Mouse (Mus musculus): Measurements from ENCODE around the gene Ube2q2.

Gene Ube2q2

GRCm38 (mm10) chr9:55245057-55245750 is 96.5 kb downstream of the Ube2q2 start:
- TF ChIP-seq GATA4 (IDR thresholded peaks at IDR 0.05; ENCODE audit: insufficient replicate concordance, low read length) = peak; percentile 83; the same call in 1 of the 2 replicates

DNA sequence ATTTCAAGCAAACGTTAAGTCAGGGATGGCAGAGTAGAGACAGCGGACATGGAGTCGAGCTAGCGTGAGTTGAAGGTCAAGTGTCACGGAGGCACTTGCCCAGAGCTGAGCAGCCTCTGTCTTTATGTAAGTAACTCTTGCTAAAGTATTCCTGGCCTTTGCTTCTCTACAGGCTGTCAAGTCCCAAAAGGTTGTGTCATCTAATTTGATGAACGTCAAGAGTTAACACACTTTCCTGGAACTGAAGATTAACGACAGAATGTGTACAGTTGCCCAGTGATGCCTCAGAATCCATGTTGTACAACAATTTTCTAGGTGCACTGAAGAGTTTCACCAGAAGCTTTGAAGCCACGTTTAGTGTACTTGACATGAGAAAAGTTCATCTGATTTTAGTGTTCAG is 97.8 kb downstream of the Ube2q2 start:
- TF ChIP-seq GATA4 (IDR thresholded peaks at IDR 0.05; ENCODE audit: insufficient replicate concordance, low read length) = no peak

GRCm38 (mm10) chr9:55246918-55247317 is 98.3 kb downstream of the Ube2q2 start:
- no peak for TF ChIP-seq GATA4 (IDR thresholded peaks at IDR 0.05; ENCODE audit: insufficient replicate concordance, low read length)

DNA sequence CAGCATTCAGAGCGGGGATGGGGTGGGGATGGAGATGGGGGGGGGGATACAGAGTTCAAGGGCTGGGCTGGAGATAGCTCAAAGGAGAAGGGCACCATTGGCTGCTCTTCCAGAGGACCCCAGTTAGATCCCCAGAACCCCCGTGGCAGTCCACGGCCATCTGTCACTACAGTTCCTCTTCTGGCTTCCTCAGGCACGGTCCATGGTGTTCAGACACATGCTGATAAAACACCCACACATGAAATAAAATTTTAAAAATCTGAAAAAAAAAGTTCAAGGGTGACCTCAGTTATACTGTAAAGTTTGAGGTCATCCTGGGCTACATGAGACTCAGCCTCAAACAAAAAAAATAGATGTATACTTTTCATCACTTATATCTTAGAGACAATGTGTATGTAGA is 99.8 kb downstream of the Ube2q2 start:
- no peak for TF ChIP-seq GATA4 (IDR thresholded peaks at IDR 0.05; ENCODE audit: insufficient replicate concordance, low read length)

DNA sequence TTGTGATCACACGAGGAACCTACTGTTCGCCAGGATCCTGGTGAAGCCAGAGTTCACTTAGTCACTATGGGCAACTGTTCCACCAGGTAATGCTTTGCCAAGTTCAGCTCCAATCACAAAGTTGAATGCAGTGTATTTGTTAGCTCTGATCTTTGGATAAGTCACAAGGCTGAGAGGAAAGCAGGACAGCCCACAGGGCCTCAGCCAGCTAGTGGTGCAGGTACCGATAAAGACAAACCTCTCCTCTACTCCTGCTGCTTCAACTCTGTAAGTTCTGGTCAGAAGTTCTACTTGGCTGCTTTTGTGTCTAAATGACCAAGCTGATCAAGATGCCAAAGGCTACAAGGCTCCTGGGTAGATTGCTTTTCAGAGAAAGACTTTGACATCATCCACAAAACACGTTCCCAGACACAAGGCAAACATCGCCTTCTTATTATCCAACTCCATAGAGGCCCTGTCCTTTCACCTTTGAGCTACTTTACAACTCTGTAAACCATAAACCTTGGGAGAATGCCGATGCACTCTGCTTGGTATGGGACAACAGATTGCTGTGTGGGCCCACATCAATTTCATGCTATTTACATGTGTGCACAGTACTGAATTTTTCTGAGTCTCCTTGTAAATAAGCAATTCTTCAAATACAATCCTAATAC is 102.1 kb downstream of the Ube2q2 start:
- TF ChIP-seq GATA4 (IDR thresholded peaks at IDR 0.05; ENCODE audit: insufficient replicate concordance, low read length) = peak; percentile 62; the same call in 1 of the 2 replicates

- TF ChIP-seq GATA4 (IDR thresholded peaks at IDR 0.05; ENCODE audit: insufficient replicate concordance, low read length) = no peak
Measured at GRCm38 (mm10) chr9:55253849-55254248, 105.2 kb downstream of the Ube2q2 start.

DNA sequence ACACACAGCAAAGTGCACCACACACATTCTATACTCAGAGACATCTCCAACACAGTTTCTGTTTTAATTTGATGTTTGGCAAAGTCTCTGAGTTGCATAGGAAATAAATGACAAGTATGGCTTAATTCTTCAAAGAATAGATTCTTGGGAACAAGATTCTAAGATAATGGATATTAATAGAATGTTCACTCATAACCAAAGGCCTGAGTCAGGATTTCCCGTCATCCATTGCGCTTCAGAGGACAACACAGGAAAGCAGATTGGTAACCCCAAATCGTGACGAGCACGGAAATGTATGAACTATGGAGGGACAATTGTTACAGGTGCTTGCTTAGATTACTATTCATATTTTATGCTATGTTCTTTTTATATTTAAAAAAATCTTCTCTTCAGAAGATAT is 106.4 kb downstream of the Ube2q2 start:
- TF ChIP-seq GATA4 (IDR thresholded peaks at IDR 0.05; ENCODE audit: insufficient replicate concordance, low read length) = no peak

- TF ChIP-seq GATA4 (IDR thresholded peaks at IDR 0.05; ENCODE audit: insufficient replicate concordance, low read length) = no peak
Measured at GRCm38 (mm10) chr9:55255604-55256003, 107.0 kb downstream of the Ube2q2 start.

GRCm38 (mm10) chr9:55257105-55257504 is 108.5 kb downstream of the Ube2q2 start:
- TF ChIP-seq GATA4 (IDR thresholded peaks at IDR 0.05; ENCODE audit: insufficient replicate concordance, low read length) = no peak

All from liver, adult (tissue).